Mouse (Mus musculus): Measurements from ENCODE around the gene Zfp820. TPM values are rescaled to one million over a fixed set of nuclear protein-coding genes. Genes with fewer than 3 reads are reported as not detected.

Gene Zfp820
- polyA plus RNA-seq (2012): 0.29 and 0.50 TPM in 2 replicates

GRCm38 (mm10) chr17:21845545-21846321 is at the start of gene Zfp820:
Gene Zfp820, minus strand, starts transcription at chr17:21845772.

Other genes starting within 250 kb of the Zfp820 start
- gene Zfp983, start 195.1 kb downstream of the Zfp820 start, polyA plus RNA-seq (2012): 0.28 and 0.31 TPM in 2 replicates
- gene Gm10226, start 153.9 kb downstream of the Zfp820 start, polyA plus RNA-seq (2012): 0.68 TPM in 1 of 2 replicates, not detected in the other
- gene Zfp760, start 138.0 kb downstream of the Zfp820 start, polyA plus RNA-seq (2012): 0.14 and 0.21 TPM in 2 replicates
- gene Zfp229, start 115.0 kb downstream of the Zfp820 start, polyA plus RNA-seq (2012): 1.0 and 2.9 TPM in 2 replicates
- 0.29 and 0.75 TPM in 2 replicates for gene Zfp995, start 64.2 kb upstream of the Zfp820 start, polyA plus RNA-seq (2012)
- gene Zfp942, start 116.7 kb upstream of the Zfp820 start, polyA plus RNA-seq (2012): 0.86 TPM in 2 replicates
- gene Zfp943, start 116.8 kb upstream of the Zfp820 start, polyA plus RNA-seq (2012): 0.52 and 1.3 TPM in 2 replicates